Comparison of ENCODE assay signal across 12 mouse cellular contexts in genomic region chr5:30577654-30578310, GRCm38 (mm10). TPM values are rescaled to one million over a fixed set of nuclear protein-coding genes. Genes with fewer than 3 reads are reported as not detected.
DNase-seq lines count a peak whose midpoint lies in the region; ATAC-seq and TF ChIP-seq lines count a peak whose summit lies in the region.
"Had no signal": no experiment of that assay in that cellular context is flagged by ENCODE, and none has a peak within 500 bp of the region (broad histone marks: within the 10 kb centered on the region; RNA-seq: fewer than 3 reads in every experiment).

No protein-coding gene starts in this region.

- no peaks in the 10 kb centered on the region for H3K27me3 ChIP-seq in hindbrain, embryonic 16.5 days (replicated peaks; ENCODE audit: control insufficient read depth, insufficient read depth, low read length)
- H3K27me3 ChIP-seq in hindbrain, embryonic 12.5 days, result no peaks in the 10 kb centered on the region
- H3K27me3 ChIP-seq in thymus, adult 2 months (ENCODE audit: control insufficient read depth, insufficient read depth, low read length), result no peaks in the 10 kb centered on the region

- peak; percentile 50; the same call in 1 of the 2 replicates for ATAC-seq in hindbrain, embryonic 16.5 days
- ATAC-seq in hindbrain, embryonic 12.5 days (ENCODE audit: low FRiP score), result no peak

- peaks cover 4% of the 10 kb centered on the region for H3K4me1 ChIP-seq in hindbrain, embryonic 16.5 days (ENCODE audit: control insufficient read depth, insufficient read depth, low read depth, low read length)
- no peaks in the 10 kb centered on the region for H3K4me1 ChIP-seq in hindbrain, embryonic 12.5 days
- no peaks in the 10 kb centered on the region for H3K4me1 ChIP-seq in thymus, adult 2 months (replicated peaks; ENCODE audit: control insufficient read depth, insufficient read depth, low read length)

- TF ChIP-seq CTCF in thymus, adult 2 months (IDR thresholded peaks at IDR 0.05; ENCODE audit: borderline replicate concordance, control insufficient read depth, extremely low read depth, insufficient read depth, low read length, poor library complexity), result no peak

- WGBS in hindbrain, embryonic 16.5 days, result 70% methylated on average over 12 of the region's 12 CpGs
- 87% methylated on average over 12 of the region's 12 CpGs for WGBS in hindbrain, embryonic 12.5 days
- WGBS in thymus, adult 2 months, result 88% methylated on average over 12 of the region's 12 CpGs

- no peak overlapping the region for H3K27ac ChIP-seq in hindbrain, embryonic 16.5 days (ENCODE audit: low read depth, low read length)
- no peak overlapping the region for H3K27ac ChIP-seq in hindbrain, embryonic 12.5 days
- H3K27ac ChIP-seq in thymus, adult 2 months (ENCODE audit: control insufficient read depth, insufficient read depth, low read length), result no peak overlapping the region
- H3K27ac ChIP-seq: liver, embryonic 13.5 days had no signal

- H3K36me3 ChIP-seq in hindbrain, embryonic 16.5 days (ENCODE audit: control insufficient read depth, insufficient read depth, low read length), result no peaks in the 10 kb centered on the region
- no peaks in the 10 kb centered on the region for H3K36me3 ChIP-seq in hindbrain, embryonic 12.5 days
- no peaks in the 10 kb centered on the region for H3K36me3 ChIP-seq in thymus, adult 2 months (ENCODE audit: control insufficient read depth, insufficient read depth, low read length)
- H3K36me3 ChIP-seq: liver, embryonic 13.5 days had no signal

- H3K9ac ChIP-seq in hindbrain, embryonic 16.5 days (ENCODE audit: low read depth, low read length), result no peak overlapping the region
- H3K9ac ChIP-seq in hindbrain, embryonic 12.5 days, result no peak overlapping the region
- H3K9ac ChIP-seq: liver, embryonic 13.5 days had no signal

- DNase-seq in adrenal gland, postnatal 10 days, result peak; percentile 85
- peak; percentile 91 for DNase-seq in cerebellum, adult 9-10 months
- DNase-seq in heart, postnatal 4 days, result peak; percentile 68
- no peak for DNase-seq in kidney, postnatal 25 days
- DNase-seq in testis, postnatal 14 days (ENCODE audit: low spot score), result no peak
- DNase-seq in thymus, adult 2 months, result no peak
- DNase-seq: liver, embryonic 13.5 days had no signal

- H3K4me2 ChIP-seq in hindbrain, embryonic 16.5 days (ENCODE audit: low read length), result no peak overlapping the region
- H3K4me2 ChIP-seq in hindbrain, embryonic 12.5 days (replicated peaks), result no peak overlapping the region
- H3K4me2 ChIP-seq: liver, embryonic 13.5 days had no signal

- H3K4me3 ChIP-seq in hindbrain, embryonic 16.5 days (ENCODE audit: low read length), result no peak overlapping the region
- no peak overlapping the region for H3K4me3 ChIP-seq in hindbrain, embryonic 12.5 days
- H3K4me3 ChIP-seq in thymus, adult 2 months (ENCODE audit: control insufficient read depth, insufficient read depth, low read length), result no peak overlapping the region
- H3K4me3 ChIP-seq: erythroblast, embryonic 14.5 days; liver, embryonic 13.5 days had no signal

- no peaks in the 10 kb centered on the region for H3K9me3 ChIP-seq in hindbrain, embryonic 16.5 days (ENCODE audit: control insufficient read depth, low read length)
- H3K9me3 ChIP-seq in hindbrain, embryonic 12.5 days (replicated peaks), result no peaks in the 10 kb centered on the region
- H3K9me3 ChIP-seq: liver, embryonic 13.5 days had no signal

- no peak for TF ChIP-seq POLR2A in thymus, adult 2 months (IDR thresholded peaks at IDR 0.05; ENCODE audit: control insufficient read depth, extremely low read depth, insufficient read depth, low read length, poor library complexity)

RNA-seq across cellular contexts. Expression of gene Kcnk3, which starts 10.2 kb away (rescaled TPM):
- polyA plus RNA-seq in hindbrain, embryonic 16.5 days (2015; fragmentation: Nextera tagmentation; extraction: Ambion mirVana), result 8.0 and 10.6 TPM in 2 replicates
- polyA plus RNA-seq in hindbrain, embryonic 12.5 days (2016; fragmentation: Nextera tagmentation; extraction: Ambion mirVana), result 1.5 and 1.6 TPM in 2 replicates
- 100 to 1,000 TPM; 549 to 558 TPM for total RNA-seq in adrenal gland, postnatal 10 days (2021)
- 100 to 1,000 TPM; 145 TPM for total RNA-seq in heart, postnatal 4 days (2021)
- 22.7 and 27.7 TPM in 2 replicates for polyA plus RNA-seq in thymus, adult 2 months (2012; rRNA removed)
- polyA plus RNA-seq: erythroblast, embryonic 14.5 days had no signal

RNA-seq across cellular contexts. Expression of gene Cib4, which starts 32.1 kb away (rescaled TPM):
- polyA plus RNA-seq in hindbrain, embryonic 16.5 days (2015; fragmentation: Nextera tagmentation; extraction: Ambion mirVana), result not detected in 2 replicates
- not detected in 2 replicates for polyA plus RNA-seq in hindbrain, embryonic 12.5 days (2016; fragmentation: Nextera tagmentation; extraction: Ambion mirVana)
- total RNA-seq in adrenal gland, postnatal 10 days (2021), result 1 to 10 TPM in 1 of 2 experiments, under 1 TPM in 1; 0.67 to 1.1 TPM
- not detected for total RNA-seq in heart, postnatal 4 days (2021)
- not detected in 2 replicates for polyA plus RNA-seq in thymus, adult 2 months (2012; rRNA removed)
- polyA plus RNA-seq: erythroblast, embryonic 14.5 days; intestine, embryonic 14.5 days; liver, embryonic 13.5 days; spleen, adult 2 months had no signal

Comparison
In these comparisons a context has a peak if more than half of its experiments do, and no peak if none do; other contexts are left out.
1. DNase-seq: peak in adrenal gland, postnatal 10 days (single experiment), cerebellum, adult 9-10 months (single experiment) and heart, postnatal 4 days (single experiment); none in kidney, postnatal 25 days (0 of 2), testis, postnatal 14 days (single experiment) and thymus, adult 2 months (single experiment).